Mouse (Mus musculus) splenic B cell, adult 2 months (primary cell): ENCODE data around the gene Dnal1.
A peak's percentile ranks its signal among the peaks of the same experiment; 100 is the strongest.

Source experiments
- DNase-seq: peaks from one replicate; pipeline ENCODE4 v3.0.0-alpha.2; 2011; ENCODE audit warnings: low read depth, low spot score
- H3K27me3 ChIP-seq: 2 replicates; pipeline ENCODE4 v1.6.1; 2012; ENCODE audit warnings: mild to moderate bottlenecking, low read length, moderate library complexity, mixed read lengths; ENCODE audit not compliant: control insufficient read depth, poor library complexity, insufficient read depth, severe bottlenecking
- H3K36me3 ChIP-seq: 2 replicates; pipeline ENCODE4 v1.6.1; 2012; ENCODE audit warnings: mild to moderate bottlenecking, low read length, moderate library complexity, mixed read lengths; ENCODE audit not compliant: control insufficient read depth, poor library complexity, insufficient read depth, severe bottlenecking

Dnal1 gene

GRCm38 (mm10) chr12:84192280-84192679, 78.1 kb downstream of the Dnal1 start:
- no peaks in the 10 kb centered on the region for H3K36me3 ChIP-seq
- peak; percentile 58 for DNase-seq
- H3K27me3 ChIP-seq: no peaks in the 10 kb centered on the region; the same call in 1 of the 2 replicates

GRCm38 (mm10) chr12:84192741-84193641, 78.8 kb downstream of the Dnal1 start:
- H3K36me3 ChIP-seq: no peaks in the 10 kb centered on the region
- peak; percentile 65 for DNase-seq
- no peaks in the 10 kb centered on the region; the same call in 1 of the 2 replicates for H3K27me3 ChIP-seq

- no peaks in the 10 kb centered on the region; the same call in 1 of the 2 replicates for H3K27me3 ChIP-seq
- no peaks in the 10 kb centered on the region; the same call in 1 of the 2 replicates for H3K36me3 ChIP-seq
- peak; percentile 96 for DNase-seq
Observed at GRCm38 (mm10) chr12:84193642-84194399, 79.7 kb downstream of the Dnal1 start.

GRCm38 (mm10) chr12:84194400-84195109, 80.4 kb downstream of the Dnal1 start:
- H3K27me3 ChIP-seq: no peaks in the 10 kb centered on the region; the same call in 1 of the 2 replicates
- H3K36me3 ChIP-seq: no peaks in the 10 kb centered on the region; the same call in 1 of the 2 replicates
- DNase-seq: no peak

GRCm38 (mm10) chr12:84195195-84195594, 81.0 kb downstream of the Dnal1 start:
- Histone ChIP-seq H3K27me3 (no peaks in the 10 kb centered on the region; the same call in 1 of the 2 replicates), H3K36me3 (no peaks in the 10 kb centered on the region; the same call in 1 of the 2 replicates)
- peak; percentile 54 for DNase-seq
